Mouse (Mus musculus): ENCODE data around the gene Dab1. TPM values are rescaled to one million over a fixed set of nuclear protein-coding genes. Genes with fewer than 3 reads are reported as not detected.

Dab1 gene
- polyA plus RNA-seq, 1 experiment from 2014 or later = 22.8 TPM

- Histone ChIP-seq H3K36me3 (ENCODE audit: insufficient read depth, low read length) (no peaks in the 10 kb centered on the region), H3K9me3 (replicated peaks; ENCODE audit: low read length) (no peaks in the 10 kb centered on the region), H3K4me2 (ENCODE audit: low read length) (no peak overlapping the region), H3K9ac (ENCODE audit: low read depth, low read length) (no peak overlapping the region), H3K27me3 (ENCODE audit: insufficient read depth, low read length) (no peaks in the 10 kb centered on the region), H3K27ac (no peak overlapping the region), H3K4me3 (replicated peaks; ENCODE audit: low read depth, low read length) (no peak overlapping the region), H3K4me1 (replicated peaks; ENCODE audit: insufficient read depth, low read length) (no peaks in the 10 kb centered on the region; the same call in 1 of the 2 replicates)
- TF ChIP-seq CTCF (IDR thresholded peaks at IDR 0.05; ENCODE audit: low read depth) = no peak
- 81% methylated on average over 1 of the region's 1 CpGs for WGBS
- DNase-seq (ENCODE audit: low spot score) (no peak), ATAC-seq (replicated peaks; ENCODE audit: low FRiP score, low read depth) (no peak)
Observed at GRCm38 (mm10) chr4:104716506-104716905, 1097.3 kb downstream of the Dab1 start.

GRCm38 (mm10) chr4:104718973-104719795 is 1100.0 kb downstream of the Dab1 start:
- H3K27ac ChIP-seq = no peak overlapping the region
- no peak overlapping the region for H3K4me2 ChIP-seq (ENCODE audit: low read length)
- H3K9me3 ChIP-seq (replicated peaks; ENCODE audit: low read length) = no peaks in the 10 kb centered on the region
- no peak for DNase-seq (ENCODE audit: low spot score)
- no peaks in the 10 kb centered on the region for H3K36me3 ChIP-seq (ENCODE audit: insufficient read depth, low read length)
- H3K27me3 ChIP-seq (ENCODE audit: insufficient read depth, low read length) = no peaks in the 10 kb centered on the region
- ATAC-seq (replicated peaks; ENCODE audit: low FRiP score, low read depth) = 0 out of 2 replicates have a peak, but pooled peaks have one; percentile 25
- H3K4me1 ChIP-seq (replicated peaks; ENCODE audit: insufficient read depth, low read length) = no peaks in the 10 kb centered on the region; the same call in 1 of the 2 replicates
- no peak overlapping the region for H3K9ac ChIP-seq (ENCODE audit: low read depth, low read length)
- no peak for TF ChIP-seq CTCF (IDR thresholded peaks at IDR 0.05; ENCODE audit: low read depth)
- 47% methylated on average over 13 of the region's 13 CpGs for WGBS
- no peak overlapping the region for H3K4me3 ChIP-seq (replicated peaks; ENCODE audit: low read depth, low read length)

GRCm38 (mm10) chr4:104723527-104724045 is 1104.4 kb downstream of the Dab1 start:
- TF ChIP-seq CTCF (IDR thresholded peaks at IDR 0.05; ENCODE audit: low read depth) = no peak
- Histone ChIP-seq H3K27me3 (ENCODE audit: insufficient read depth, low read length) (no peaks in the 10 kb centered on the region), H3K4me3 (replicated peaks; ENCODE audit: low read depth, low read length) (no peak overlapping the region), H3K9me3 (replicated peaks; ENCODE audit: low read length) (no peaks in the 10 kb centered on the region), H3K4me2 (ENCODE audit: low read length) (no peak overlapping the region), H3K27ac (no peak overlapping the region), H3K9ac (ENCODE audit: low read depth, low read length) (no peak overlapping the region), H3K36me3 (ENCODE audit: insufficient read depth, low read length) (no peaks in the 10 kb centered on the region), H3K4me1 (replicated peaks; ENCODE audit: insufficient read depth, low read length) (no peaks in the 10 kb centered on the region; the same call in 1 of the 2 replicates)
- 60% methylated on average over 6 of the region's 6 CpGs for WGBS
- DNase-seq (ENCODE audit: low spot score) (no peak), ATAC-seq (replicated peaks; ENCODE audit: low FRiP score, low read depth) (no peak)

- H3K4me1 ChIP-seq (replicated peaks; ENCODE audit: insufficient read depth, low read length) = no peaks in the 10 kb centered on the region; the same call in 1 of the 2 replicates
- H3K9ac ChIP-seq (ENCODE audit: low read depth, low read length) = no peak overlapping the region
- H3K9me3 ChIP-seq (replicated peaks; ENCODE audit: low read length) = no peaks in the 10 kb centered on the region
- no peaks in the 10 kb centered on the region for H3K36me3 ChIP-seq (ENCODE audit: insufficient read depth, low read length)
- ATAC-seq (replicated peaks; ENCODE audit: low FRiP score, low read depth) = no peak
- no peak overlapping the region for H3K4me3 ChIP-seq (replicated peaks; ENCODE audit: low read depth, low read length)
- H3K27ac ChIP-seq = no peak overlapping the region
- H3K27me3 ChIP-seq (ENCODE audit: insufficient read depth, low read length) = no peaks in the 10 kb centered on the region
- no peak for DNase-seq (ENCODE audit: low spot score)
- 39% methylated on average over 5 of the region's 5 CpGs for WGBS
- H3K4me2 ChIP-seq (ENCODE audit: low read length) = no peak overlapping the region
- no peak for TF ChIP-seq CTCF (IDR thresholded peaks at IDR 0.05; ENCODE audit: low read depth)
Observed at GRCm38 (mm10) chr4:104724258-104724657, 1105.1 kb downstream of the Dab1 start.

GRCm38 (mm10) chr4:104725673-104726072 is 1106.5 kb downstream of the Dab1 start:
- Histone ChIP-seq H3K9ac (ENCODE audit: low read depth, low read length) (no peak overlapping the region), H3K4me2 (ENCODE audit: low read length) (no peak overlapping the region), H3K4me3 (replicated peaks; ENCODE audit: low read depth, low read length) (no peak overlapping the region), H3K4me1 (replicated peaks; ENCODE audit: insufficient read depth, low read length) (no peaks in the 10 kb centered on the region), H3K27me3 (ENCODE audit: insufficient read depth, low read length) (no peaks in the 10 kb centered on the region), H3K9me3 (replicated peaks; ENCODE audit: low read length) (no peaks in the 10 kb centered on the region), H3K36me3 (ENCODE audit: insufficient read depth, low read length) (no peaks in the 10 kb centered on the region), H3K27ac (no peak overlapping the region)
- 48% methylated on average over 3 of the region's 3 CpGs for WGBS
- no peak for ATAC-seq (replicated peaks; ENCODE audit: low FRiP score, low read depth)
- peak; percentile 65 for TF ChIP-seq CTCF (IDR thresholded peaks at IDR 0.05; ENCODE audit: low read depth)
- peak; percentile 19 for DNase-seq (ENCODE audit: low spot score)

- H3K9ac ChIP-seq (ENCODE audit: low read depth, low read length) = no peak overlapping the region
- no peaks in the 10 kb centered on the region for H3K4me1 ChIP-seq (replicated peaks; ENCODE audit: insufficient read depth, low read length)
- H3K36me3 ChIP-seq (ENCODE audit: insufficient read depth, low read length) = no peaks in the 10 kb centered on the region
- H3K9me3 ChIP-seq (replicated peaks; ENCODE audit: low read length) = no peaks in the 10 kb centered on the region
- H3K27me3 ChIP-seq (ENCODE audit: insufficient read depth, low read length) = no peaks in the 10 kb centered on the region
- 77% methylated on average over 8 of the region's 8 CpGs for WGBS
- H3K4me2 ChIP-seq (ENCODE audit: low read length) = no peak overlapping the region
- DNase-seq (ENCODE audit: low spot score) = no peak
- no peak overlapping the region for H3K27ac ChIP-seq
- H3K4me3 ChIP-seq (replicated peaks; ENCODE audit: low read depth, low read length) = no peak overlapping the region
- ATAC-seq (replicated peaks; ENCODE audit: low FRiP score, low read depth) = no peak
- TF ChIP-seq CTCF (IDR thresholded peaks at IDR 0.05; ENCODE audit: low read depth) = no peak
Observed at GRCm38 (mm10) chr4:104729185-104729584, 1110.0 kb downstream of the Dab1 start.

Measured in kidney, postnatal 0 days (tissue).